Mouse (Mus musculus): ENCODE data around the gene Tmc2. TPM values are rescaled to one million over a fixed set of nuclear protein-coding genes. Genes with fewer than 3 reads are reported as not detected.

The Tmc2 gene
- total RNA-seq, 4 experiments from 2014 or later, result not detected

GRCm38 (mm10) chr2:130297580-130297979 is 102.6 kb downstream of the Tmc2 start:
- DNase-seq, result no peak

- no peak for DNase-seq
Measured at GRCm38 (mm10) chr2:130303014-130303413, 108.0 kb downstream of the Tmc2 start.

Other genes starting within 250 kb of the Tmc2 start
- 1 to 10 TPM in 2 of 4 experiments, under 1 TPM in 2; 0.12 to 7.0 (median 2.5) TPM for gene Tgm3, start 182.8 kb upstream of the Tmc2 start, total RNA-seq (2022)
- gene Tgm6, start 82.8 kb upstream of the Tmc2 start, total RNA-seq (2022), result not detected
- gene Snrpb, start 15.8 kb upstream of the Tmc2 start, total RNA-seq (2022), result 100 to 1,000 TPM; 172 to 197 (median 177) TPM
- gene Nop56, start 79.2 kb downstream of the Tmc2 start, total RNA-seq (2022), result 100 to 1,000 TPM in 3 of 4 experiments, 10 to 100 TPM in 1; 80.0 to 120 (median 115) TPM
- gene Idh3b, start 89.4 kb downstream of the Tmc2 start, total RNA-seq (2022), result 100 to 1,000 TPM; 268 to 359 (median 297) TPM
- 1 to 10 TPM; 4.2 to 8.4 (median 6.0) TPM for gene Ebf4, start 100.0 kb downstream of the Tmc2 start, total RNA-seq (2022)
- 10 to 100 TPM in 1 of 4 experiments, 1 to 10 TPM in 3; 5.5 to 12.3 (median 7.9) TPM for gene Cpxm1, start 202.4 kb downstream of the Tmc2 start, total RNA-seq (2022)
- not detected for gene Gm28372, start 210.0 kb downstream of the Tmc2 start, total RNA-seq (2022)
- 1 to 10 TPM in 1 of 4 experiments, not detected in 3; 4.6 TPM for gene 1700020A23Rik, start 210.1 kb downstream of the Tmc2 start, total RNA-seq (2022)
- gene Tmem239, start 211.3 kb downstream of the Tmc2 start, total RNA-seq (2022), result not detected
- gene Vps16, start 229.1 kb downstream of the Tmc2 start, total RNA-seq (2022), result 10 to 100 TPM; 71.0 to 93.1 (median 71.7) TPM
- 10 to 100 TPM; 17.4 to 24.5 (median 19.7) TPM for gene Pced1a, start 229.5 kb downstream of the Tmc2 start, total RNA-seq (2022)

All from adrenal gland, adult 8-10 months (tissue).